Mouse (Mus musculus): Measurements from ENCODE around the gene Traf3ip3. TPM values are rescaled to one million over a fixed set of nuclear protein-coding genes. Genes with fewer than 3 reads are reported as not detected.

Traf3ip3 gene
- total and polyA plus RNA-seq, 3 experiments = 5.2 to 9.7 TPM; not detected in 1

GRCm38 (mm10) chr1:193172991-193173809, 28.3 kb downstream of the Traf3ip3 start (continued):
- TF ChIP-seq BHLHE40 (IDR thresholded peaks at IDR 0.05; ENCODE audit: borderline replicate concordance, low read depth, low read length) (peak; percentile 89), MAFK (IDR thresholded peaks at IDR 0.05; ENCODE audit: borderline replicate concordance, low read depth, low read length) (no peak), HCFC1 (IDR thresholded peaks at IDR 0.05; ENCODE audit: low read depth, low read length) (peak; percentile 79)

GRCm38 (mm10) chr1:193169856-193170255, 31.6 kb downstream of the Traf3ip3 start:
- DNase-seq (ENCODE audit: low read depth, low spot score) = peak; percentile 88
- H3K36me3 ChIP-seq (ENCODE audit: control insufficient read depth in 1 of 2, insufficient read depth in 2 of 2, low read length in 2 of 2) = peaks cover 0 to 34% of the 10 kb centered on the region in 2 experiments; a peak in 2 of 4 replicates
- H3K27ac ChIP-seq (ENCODE audit: control insufficient read depth, low read depth, low read length) = no peak overlapping the region
- H3K9ac ChIP-seq (ENCODE audit: control insufficient read depth, low read depth, low read length, poor library complexity, severe bottlenecking) = no peak overlapping the region
- H3K4me1 ChIP-seq (ENCODE audit: control insufficient read depth in 1 of 2, insufficient read depth in 2 of 2, low read length in 2 of 2) = peaks cover 3 to 35% of the 10 kb centered on the region in 2 experiments
- H3K9me3 ChIP-seq (replicated peaks; ENCODE audit: insufficient read depth, low read length) = no peaks in the 10 kb centered on the region
- no peak overlapping the region for H3K4me3 ChIP-seq (ENCODE audit: control insufficient read depth in 1 of 2, insufficient read depth in 1 of 2, low read depth in 2 of 2, low read length in 2 of 2)
- no peaks in the 10 kb centered on the region for H3K27me3 ChIP-seq (ENCODE audit: control insufficient read depth in 1 of 2, insufficient read depth in 2 of 2, low read length in 2 of 2)
- TF ChIP-seq POLR2AphosphoS5 (IDR thresholded peaks at IDR 0.05; ENCODE audit: borderline replicate concordance, low read depth, low read length) (no peak), SIN3A (IDR thresholded peaks at IDR 0.05; ENCODE audit: low read length) (peak; percentile 89), MXI1 (IDR thresholded peaks at IDR 0.05; ENCODE audit: low read depth, low read length) (peak; percentile 72), GATA1 (IDR thresholded peaks at IDR 0.05; ENCODE audit: low read depth, low read length) (peak; percentile 47), ETS1 (IDR thresholded peaks at IDR 0.05; ENCODE audit: low read depth, low read length) (peak; percentile 98), RAD21 (IDR thresholded peaks at IDR 0.05; ENCODE audit: low read depth, low read length) (no peak), ZNF384 (IDR thresholded peaks at IDR 0.05; ENCODE audit: low read depth, low read length) (no peak), ZC3H11A (IDR thresholded peaks at IDR 0.05; ENCODE audit: low read depth, low read length) (no peak), MYC (IDR thresholded peaks at IDR 0.05; ENCODE audit: low read depth, low read length) (peak; percentile 38; the same call in 1 of the 2 replicates), CHD1 (IDR thresholded peaks at IDR 0.05; ENCODE audit: low read depth, low read length) (no peak), SMC3 (IDR thresholded peaks at IDR 0.05; ENCODE audit: low read depth, low read length) (no peak), GABPA (IDR thresholded peaks at IDR 0.05; ENCODE audit: low read depth, low read length) (no peak), HCFC1 (IDR thresholded peaks at IDR 0.05; ENCODE audit: low read depth, low read length) (no peak), KAT2A (conservative IDR thresholded peaks at IDR 0.05; ENCODE audit: low read depth, low read length) (no peak), TAL1 (IDR thresholded peaks at IDR 0.05; ENCODE audit: low read length) (no peak), ELF1 (IDR thresholded peaks at IDR 0.05; ENCODE audit: low read depth, low read length) (0 out of 2 replicates have a peak, but pooled peaks have one; percentile 38)
- peaks cover 12% of the 10 kb centered on the region for H3K79me2 ChIP-seq (ENCODE audit: control insufficient read depth, insufficient read depth, low read length, poor library complexity)

All from MEL (cell line).